Mouse (Mus musculus): ENCODE measurements around the gene En1. TPM values are rescaled to one million over a fixed set of nuclear protein-coding genes. Genes with fewer than 3 reads are reported as not detected.

The En1 gene
- total RNA-seq, 1 experiment = 1.2 TPM

GRCm38 (mm10) chr1:120605143-120605435 lies 2.9 kb downstream of the En1 start:
- TF ChIP-seq ZNF384 (IDR thresholded peaks at IDR 0.05; ENCODE audit: low read depth, low read length) = no peak
- TF ChIP-seq ZC3H11A (IDR thresholded peaks at IDR 0.05; ENCODE audit: borderline replicate concordance, low read depth, low read length) = no peak
- no peak for TF ChIP-seq MAFK (IDR thresholded peaks at IDR 0.05; ENCODE audit: insufficient read depth, low read depth, low read length)
- TF ChIP-seq HCFC1 (IDR thresholded peaks at IDR 0.05; ENCODE audit: borderline replicate concordance, insufficient read depth, low read length) = no peak
- TF ChIP-seq CHD2 (IDR thresholded peaks at IDR 0.05; ENCODE audit: low read depth, low read length) = no peak
- Histone ChIP-seq H3K4me3 (ENCODE audit: insufficient read depth in 1 of 2, low read depth in 1 of 2, low read length in 2 of 2, poor library complexity in 1 of 2, severe bottlenecking in 1 of 2) (peak overlapping the region in 1 of 2 experiments; percentile 7; a peak in 1 of 4 replicates), H3K9ac (ENCODE audit: insufficient read depth, low read depth, low read length, poor library complexity, severe bottlenecking) (no peak overlapping the region), H3K4me1 (ENCODE audit: control insufficient read depth in 2 of 2, insufficient read depth in 2 of 2, low read length in 2 of 2, poor library complexity in 1 of 2) (peaks cover 0 to 12% of the 10 kb centered on the region in 2 experiments; a peak in 1 of 4 replicates), H3K36me3 (ENCODE audit: control insufficient read depth, insufficient read depth, low read length, poor library complexity, severe bottlenecking) (no peaks in the 10 kb centered on the region), H3K27ac (ENCODE audit: insufficient read depth, low read depth, low read length, poor library complexity, severe bottlenecking) (no peak overlapping the region), H3K9me3 (ENCODE audit: control insufficient read depth, insufficient read depth, low read depth, low read length) (no peaks in the 10 kb centered on the region)
- no peak for DNase-seq (ENCODE audit: low read depth, low spot score)
- in situ Hi-C loops (cut with MboI; ENCODE audit: low sequenced_read_pairs in 2 of 2, unreplicated experiment in 2 of 2) = no loop called here

- Histone ChIP-seq H3K4me3 (ENCODE audit: insufficient read depth in 1 of 2, low read depth in 1 of 2, low read length in 2 of 2, poor library complexity in 1 of 2, severe bottlenecking in 1 of 2) (no peak overlapping the region), H3K27ac (ENCODE audit: insufficient read depth, low read depth, low read length, poor library complexity, severe bottlenecking) (no peak overlapping the region), H3K4me1 (ENCODE audit: control insufficient read depth in 2 of 2, insufficient read depth in 2 of 2, low read length in 2 of 2, poor library complexity in 1 of 2) (peaks cover 0 to 12% of the 10 kb centered on the region in 2 experiments; a peak in 1 of 4 replicates), H3K9ac (ENCODE audit: insufficient read depth, low read depth, low read length, poor library complexity, severe bottlenecking) (no peak overlapping the region), H3K36me3 (ENCODE audit: control insufficient read depth, insufficient read depth, low read length, poor library complexity, severe bottlenecking) (no peaks in the 10 kb centered on the region), H3K9me3 (ENCODE audit: control insufficient read depth, insufficient read depth, low read depth, low read length) (no peaks in the 10 kb centered on the region)
- in situ Hi-C loops (cut with MboI; ENCODE audit: low sequenced_read_pairs in 2 of 2, unreplicated experiment in 2 of 2) = no loop called here
- DNase-seq (ENCODE audit: low read depth, low spot score) = no peak
- no peak for TF ChIP-seq MAFK (IDR thresholded peaks at IDR 0.05; ENCODE audit: insufficient read depth, low read depth, low read length)
- no peak for TF ChIP-seq CHD2 (IDR thresholded peaks at IDR 0.05; ENCODE audit: low read depth, low read length)
- TF ChIP-seq ZNF384 (IDR thresholded peaks at IDR 0.05; ENCODE audit: low read depth, low read length) = no peak
- TF ChIP-seq HCFC1 (IDR thresholded peaks at IDR 0.05; ENCODE audit: borderline replicate concordance, insufficient read depth, low read length) = no peak
- TF ChIP-seq ZC3H11A (IDR thresholded peaks at IDR 0.05; ENCODE audit: borderline replicate concordance, low read depth, low read length) = no peak
Observed at GRCm38 (mm10) chr1:120605521-120606310, 3.5 kb downstream of the En1 start.

DNA sequence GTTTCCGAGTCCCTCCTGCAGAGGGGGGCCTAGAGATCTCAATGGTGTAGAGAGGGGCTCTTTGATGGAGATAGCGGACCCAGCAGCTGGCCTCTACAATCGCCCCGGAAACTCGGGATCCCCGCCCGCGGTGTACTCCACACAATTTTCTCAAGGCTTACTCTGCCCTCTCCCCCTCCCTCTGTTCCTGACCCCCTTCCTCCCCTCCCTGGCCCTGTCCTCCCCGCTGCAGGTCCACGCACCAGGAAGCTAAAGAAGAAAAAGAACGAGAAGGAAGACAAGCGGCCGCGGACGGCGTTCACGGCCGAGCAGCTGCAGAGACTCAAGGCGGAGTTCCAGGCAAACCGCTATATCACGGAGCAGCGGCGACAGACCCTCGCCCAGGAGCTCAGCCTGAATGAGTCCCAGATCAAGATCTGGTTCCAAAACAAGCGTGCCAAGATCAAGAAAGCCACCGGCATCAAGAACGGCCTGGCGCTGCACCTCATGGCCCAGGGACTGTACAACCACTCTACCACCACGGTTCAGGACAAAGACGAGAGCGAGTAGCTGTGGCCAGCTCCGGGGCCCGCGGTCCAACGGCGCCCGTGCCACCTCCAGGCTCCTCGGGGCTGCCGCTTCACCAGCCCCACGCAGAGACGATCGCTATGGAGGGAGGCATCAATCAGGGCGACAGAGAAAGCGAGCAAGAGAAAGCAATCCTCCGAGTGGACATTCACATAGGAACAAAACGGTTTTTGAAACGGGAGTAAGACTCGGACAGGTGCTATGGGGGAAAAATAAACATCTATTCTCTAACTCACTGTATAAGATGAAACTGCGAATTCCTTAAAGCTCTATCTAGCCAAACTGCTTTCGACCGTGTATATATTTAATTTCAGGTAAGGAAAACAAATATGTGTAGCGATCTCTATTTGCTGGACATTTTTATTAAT lies 4.7 kb downstream of the En1 start:
- peak overlapping the region; percentile 2 to 9; a peak in 1 of 4 replicates for H3K4me3 ChIP-seq (ENCODE audit: insufficient read depth in 1 of 2, low read depth in 1 of 2, low read length in 2 of 2, poor library complexity in 1 of 2, severe bottlenecking in 1 of 2)
- DNase-seq (ENCODE audit: low read depth, low spot score) = no peak
- peaks cover 0 to 12% of the 10 kb centered on the region in 2 experiments; a peak in 1 of 4 replicates for H3K4me1 ChIP-seq (ENCODE audit: control insufficient read depth in 2 of 2, insufficient read depth in 2 of 2, low read length in 2 of 2, poor library complexity in 1 of 2)
- H3K36me3 ChIP-seq (ENCODE audit: control insufficient read depth, insufficient read depth, low read length, poor library complexity, severe bottlenecking) = no peaks in the 10 kb centered on the region
- H3K27ac ChIP-seq (ENCODE audit: insufficient read depth, low read depth, low read length, poor library complexity, severe bottlenecking) = no peak overlapping the region
- TF ChIP-seq HCFC1 (IDR thresholded peaks at IDR 0.05; ENCODE audit: borderline replicate concordance, insufficient read depth, low read length) (no peak), MAFK (IDR thresholded peaks at IDR 0.05; ENCODE audit: insufficient read depth, low read depth, low read length) (no peak), ZC3H11A (IDR thresholded peaks at IDR 0.05; ENCODE audit: borderline replicate concordance, low read depth, low read length) (no peak), ZNF384 (IDR thresholded peaks at IDR 0.05; ENCODE audit: low read depth, low read length) (no peak), CHD2 (IDR thresholded peaks at IDR 0.05; ENCODE audit: low read depth, low read length) (no peak)
- no peaks in the 10 kb centered on the region for H3K9me3 ChIP-seq (ENCODE audit: control insufficient read depth, insufficient read depth, low read depth, low read length)
- in situ Hi-C loops (cut with MboI; ENCODE audit: low sequenced_read_pairs in 2 of 2, unreplicated experiment in 2 of 2) = no loop called here
- no peak overlapping the region for H3K9ac ChIP-seq (ENCODE audit: insufficient read depth, low read depth, low read length, poor library complexity, severe bottlenecking)

DNA sequence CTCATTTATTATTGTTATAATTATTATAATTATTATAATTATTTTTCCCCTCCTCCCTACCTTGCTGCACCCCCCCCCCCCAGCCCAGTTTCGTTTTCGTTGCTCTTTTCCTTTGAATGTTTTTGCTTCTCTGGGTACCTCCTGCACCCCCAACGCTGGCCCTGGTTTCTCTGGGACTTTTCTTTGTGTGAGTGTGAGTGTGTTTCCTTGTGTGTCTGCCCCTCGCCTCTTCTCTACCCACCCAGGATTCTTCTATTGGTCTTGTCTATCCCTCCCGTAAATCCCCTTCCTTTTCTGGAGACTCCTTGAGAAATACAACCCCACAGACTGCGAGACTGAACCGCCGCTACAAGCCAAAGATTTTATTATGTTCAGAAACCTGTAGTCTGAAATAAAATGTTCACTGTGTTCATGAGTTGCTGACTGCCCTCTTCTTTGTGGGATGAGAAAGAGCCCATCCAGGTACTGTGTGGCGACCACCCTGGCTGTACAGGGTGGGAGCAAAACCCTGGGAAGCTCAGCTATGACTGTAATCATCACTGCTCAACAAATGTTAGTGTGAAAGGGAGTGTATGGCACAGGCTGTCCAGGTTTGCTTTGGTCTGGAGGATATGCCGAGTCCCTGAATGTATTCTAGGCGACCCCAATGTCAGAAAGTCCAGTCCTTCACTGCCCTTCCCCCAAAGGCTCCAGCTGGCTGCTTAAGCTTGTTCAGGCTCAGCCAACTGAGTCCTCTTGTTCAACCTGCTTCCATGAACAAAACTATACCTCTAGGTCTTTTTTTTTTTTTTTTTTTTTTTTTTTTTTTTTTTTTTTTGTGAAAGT lies 5.6 kb downstream of the En1 start:
- DNase-seq (ENCODE audit: low read depth, low spot score) = no peak
- Histone ChIP-seq H3K9ac (ENCODE audit: insufficient read depth, low read depth, low read length, poor library complexity, severe bottlenecking) (no peak overlapping the region), H3K27ac (ENCODE audit: insufficient read depth, low read depth, low read length, poor library complexity, severe bottlenecking) (no peak overlapping the region), H3K36me3 (ENCODE audit: control insufficient read depth, insufficient read depth, low read length, poor library complexity, severe bottlenecking) (no peaks in the 10 kb centered on the region), H3K4me3 (ENCODE audit: insufficient read depth in 1 of 2, low read depth in 1 of 2, low read length in 2 of 2, poor library complexity in 1 of 2, severe bottlenecking in 1 of 2) (no peak overlapping the region), H3K4me1 (ENCODE audit: control insufficient read depth in 2 of 2, insufficient read depth in 2 of 2, low read length in 2 of 2, poor library complexity in 1 of 2) (peaks cover 0 to 12% of the 10 kb centered on the region in 2 experiments; a peak in 1 of 4 replicates), H3K9me3 (ENCODE audit: control insufficient read depth, insufficient read depth, low read depth, low read length) (no peaks in the 10 kb centered on the region)
- no peak for TF ChIP-seq MAFK (IDR thresholded peaks at IDR 0.05; ENCODE audit: insufficient read depth, low read depth, low read length)
- no peak for TF ChIP-seq HCFC1 (IDR thresholded peaks at IDR 0.05; ENCODE audit: borderline replicate concordance, insufficient read depth, low read length)
- no peak for TF ChIP-seq ZNF384 (IDR thresholded peaks at IDR 0.05; ENCODE audit: low read depth, low read length)
- TF ChIP-seq CHD2 (IDR thresholded peaks at IDR 0.05; ENCODE audit: low read depth, low read length) = no peak
- TF ChIP-seq ZC3H11A (IDR thresholded peaks at IDR 0.05; ENCODE audit: borderline replicate concordance, low read depth, low read length) = no peak
- in situ Hi-C loops (cut with MboI; ENCODE audit: low sequenced_read_pairs in 2 of 2, unreplicated experiment in 2 of 2) = no loop called here
